Mouse (Mus musculus) kidney, adult 9 months (tissue): Measurements from ENCODE around the gene Mustn1.

Experiments
- DNase-seq: peaks from one replicate; pipeline ENCODE4 v3.0.0; 2022

Gene Mustn1

GRCm38 (mm10) chr14:30878958-30879571 lies at the start of gene Mustn1:
Gene Mustn1, plus strand, starts transcription at chr14:30879200.
- DNase-seq, result peak; percentile 27

DNA sequence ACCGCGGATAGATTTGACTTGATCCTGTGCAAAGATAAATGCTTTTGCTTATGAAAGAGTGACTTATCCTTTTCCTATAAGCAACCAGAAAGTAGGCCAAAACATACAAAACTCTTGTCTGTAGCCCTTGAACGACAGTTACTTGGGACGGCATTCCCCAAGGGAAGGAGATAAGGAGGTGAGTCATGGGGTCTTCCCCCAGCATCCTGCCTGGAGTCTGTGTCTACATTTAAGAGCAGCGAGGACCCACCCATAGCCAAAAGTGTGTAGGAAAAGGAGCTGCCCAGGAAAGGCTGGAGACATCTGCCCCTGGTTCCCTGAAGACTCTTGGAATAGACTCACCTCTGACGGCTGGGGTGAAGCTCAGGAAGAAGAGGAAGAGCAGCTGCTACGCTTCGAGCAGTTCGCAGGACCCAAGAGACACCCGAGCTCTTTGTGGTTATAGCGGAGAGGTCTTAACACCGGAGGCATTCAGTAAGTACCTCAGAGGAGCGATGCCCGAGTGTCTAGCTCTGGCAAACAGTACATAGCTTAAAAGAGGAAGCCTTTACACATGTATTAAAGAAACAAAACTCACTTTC lies 41.5 kb upstream of the Mustn1 start:
- DNase-seq, result no peak

DNA sequence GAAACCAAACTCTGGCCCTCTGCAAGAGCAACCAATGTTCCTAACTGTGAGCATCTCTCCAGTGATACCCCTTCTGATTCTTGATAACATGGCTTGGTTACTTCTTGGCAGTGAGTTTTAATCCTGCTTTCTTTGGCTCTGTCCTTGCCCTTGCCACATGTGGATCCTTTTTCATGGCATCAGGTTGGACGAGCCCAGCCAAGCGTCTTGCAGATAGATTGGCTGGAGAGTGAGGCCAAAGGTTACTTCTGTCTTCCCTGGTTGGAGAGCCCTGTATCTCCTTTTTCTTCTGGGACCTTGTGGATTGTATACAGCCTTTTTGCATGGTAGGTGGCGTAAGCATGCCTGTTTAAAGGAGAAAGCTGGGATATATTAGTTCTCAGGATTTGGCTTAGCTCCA lies 35.3 kb upstream of the Mustn1 start:
- no peak for DNase-seq

DNA sequence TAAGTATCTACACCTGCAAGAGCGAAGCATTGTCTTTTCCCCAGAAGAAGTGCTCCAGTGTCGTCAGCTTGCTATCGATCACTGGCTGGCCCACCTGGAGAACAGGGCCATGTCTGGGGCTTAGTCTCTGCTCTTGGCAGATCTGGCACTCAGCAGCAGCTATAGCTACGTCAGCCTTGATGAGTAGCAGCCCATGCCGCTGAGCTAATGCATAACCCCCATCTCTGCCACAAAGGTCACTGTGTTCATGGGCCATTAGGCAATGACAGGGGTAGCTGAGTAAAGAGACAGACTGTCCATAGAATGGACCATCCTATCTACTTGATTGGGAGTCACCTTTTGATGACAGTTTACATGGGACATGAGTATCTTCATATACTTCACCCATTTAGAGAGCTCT lies 28.5 kb upstream of the Mustn1 start:
- DNase-seq, result no peak

DNA sequence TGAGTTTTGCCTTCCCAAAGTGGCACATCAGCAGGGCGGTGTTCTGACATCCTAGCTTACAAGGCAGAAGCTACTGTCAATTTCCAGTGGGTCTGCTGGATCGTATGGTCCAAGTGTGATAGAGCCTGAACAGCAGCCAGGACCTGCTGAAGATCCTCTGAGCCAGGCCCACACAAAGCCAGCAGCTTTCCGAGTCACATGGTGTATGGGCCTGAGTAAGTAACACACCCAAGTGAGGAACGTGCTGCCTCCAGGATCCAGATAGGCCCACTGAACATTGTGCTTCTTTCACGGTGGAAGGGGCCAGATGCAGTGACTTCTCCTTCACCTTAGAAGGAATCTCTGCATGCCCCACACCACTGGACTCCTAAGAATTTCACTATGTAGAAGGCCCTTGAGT lies 26.7 kb upstream of the Mustn1 start:
- no peak for DNase-seq

DNA sequence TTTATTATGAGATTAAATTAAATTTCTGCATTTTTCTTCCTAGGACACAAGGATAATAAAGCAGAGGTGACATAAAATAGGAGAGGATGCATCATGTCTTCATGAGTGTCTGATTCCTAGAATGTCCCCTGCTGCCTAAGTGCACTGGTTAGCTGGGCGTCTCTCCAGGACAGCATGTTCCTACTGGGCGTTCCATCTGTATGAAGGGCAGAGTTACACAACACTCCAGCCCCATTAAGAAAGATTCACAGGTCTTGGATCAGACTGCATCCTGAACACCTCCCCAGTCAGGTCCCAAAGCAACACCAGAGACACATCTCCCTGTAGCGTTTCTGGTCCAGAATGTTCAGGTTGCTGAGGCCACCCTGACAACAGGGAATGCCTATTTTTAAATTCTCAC lies 23.7 kb upstream of the Mustn1 start:
- no peak for DNase-seq

DNA sequence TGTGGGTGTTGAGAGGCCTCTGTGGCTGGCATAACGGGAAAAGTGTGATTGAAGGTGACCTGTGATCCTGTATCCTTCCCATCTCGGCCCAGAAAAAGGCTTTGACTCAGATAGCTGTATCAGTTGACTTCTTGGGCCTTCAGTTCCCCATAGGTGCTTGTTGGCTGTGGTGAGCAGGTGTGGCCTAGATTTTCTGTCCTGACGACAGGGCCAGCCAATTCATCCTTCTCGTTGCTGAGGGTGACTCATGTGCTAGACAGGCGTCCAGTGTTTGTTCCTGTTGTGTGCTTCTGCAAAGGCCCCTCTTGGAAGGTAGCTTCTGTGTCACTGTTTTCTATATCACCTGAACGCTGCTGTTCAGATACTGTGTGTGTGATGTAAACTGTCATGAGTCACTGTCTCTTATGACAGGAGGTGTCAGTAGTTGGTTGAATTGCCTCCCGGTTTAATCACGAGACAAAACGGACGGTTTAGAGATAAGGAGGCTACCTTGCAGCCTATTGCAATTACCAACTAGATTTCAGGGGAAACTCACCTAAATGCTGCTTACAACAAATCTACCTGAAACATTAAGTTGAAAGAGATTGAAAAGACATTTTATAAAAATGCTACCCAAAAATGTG lies 22.0 kb upstream of the Mustn1 start:
- no peak for DNase-seq

- peak; percentile 54 for DNase-seq
These were observed 21.0 kb upstream of the Mustn1 start for GRCm38 (mm10) chr14:30857990-30858389.

- DNase-seq, result peak; percentile 24
These were observed 17.4 kb upstream of the Mustn1 start for GRCm38 (mm10) chr14:30861421-30862125.

- no peak for DNase-seq
These were observed 16.6 kb upstream of the Mustn1 start for GRCm38 (mm10) chr14:30862368-30862767.

DNA sequence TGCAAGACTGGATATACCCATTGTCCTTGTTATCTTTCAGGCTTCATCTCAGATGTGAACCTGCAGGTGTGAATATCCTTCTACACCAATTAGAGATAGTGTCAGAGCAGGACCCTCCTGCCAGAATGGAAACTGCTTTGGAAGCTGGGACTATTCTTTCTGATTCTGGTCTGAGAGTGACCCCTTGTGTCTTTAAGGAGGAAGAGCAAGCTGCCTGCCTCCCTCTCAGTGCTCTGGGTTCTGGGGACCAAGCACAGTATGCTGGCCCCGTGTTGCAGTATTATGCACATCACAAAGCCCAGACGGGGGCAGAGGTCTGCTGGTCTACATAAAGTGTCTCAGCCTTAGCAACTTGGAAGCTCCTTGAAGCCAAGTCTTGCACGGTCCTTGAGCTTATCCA lies 13.7 kb upstream of the Mustn1 start:
- DNase-seq, result peak; percentile 30

- peak; percentile 76 for DNase-seq
These were observed 12.0 kb upstream of the Mustn1 start for GRCm38 (mm10) chr14:30867042-30867441.

GRCm38 (mm10) chr14:30868826-30869225 lies 10.2 kb upstream of the Mustn1 start:
- no peak for DNase-seq

GRCm38 (mm10) chr14:30869391-30869801 lies 9.6 kb upstream of the Mustn1 start:
- no peak for DNase-seq

- no peak for DNase-seq
These were observed 8.5 kb upstream of the Mustn1 start for GRCm38 (mm10) chr14:30870206-30871147.

DNA sequence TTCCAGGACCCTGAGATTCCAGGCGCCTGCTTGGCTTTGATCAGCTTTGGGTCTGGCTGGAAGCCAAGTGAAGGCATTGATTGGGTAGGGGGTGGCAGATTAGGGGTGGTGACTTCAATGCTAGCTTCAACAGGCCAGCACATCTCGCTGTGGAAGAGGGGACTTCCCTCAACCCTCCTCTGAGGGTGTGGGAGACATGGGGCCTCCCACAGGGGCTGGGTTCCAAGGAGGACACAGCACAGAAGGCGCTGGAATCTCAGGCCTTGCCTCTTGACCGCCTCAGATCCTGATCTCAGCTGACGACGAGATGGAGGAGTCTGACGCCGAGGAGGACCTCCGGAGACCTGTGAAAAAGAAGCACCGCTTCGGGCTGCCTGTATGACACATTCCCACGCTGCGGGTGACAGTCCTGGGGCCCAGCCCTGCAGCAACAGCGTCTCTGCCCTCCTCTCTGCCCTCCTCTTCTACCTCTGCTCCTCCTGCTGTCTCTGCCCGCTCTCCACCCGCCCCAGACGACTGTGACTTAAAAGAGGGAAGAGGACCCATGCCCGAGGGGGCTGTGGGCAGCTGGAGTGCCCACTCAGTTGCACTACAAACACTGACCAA lies 4.8 kb upstream of the Mustn1 start:
- DNase-seq, result peak; percentile 20

GRCm38 (mm10) chr14:30875130-30875865 lies 3.7 kb upstream of the Mustn1 start:
- no peak for DNase-seq

GRCm38 (mm10) chr14:30875955-30876354 lies 3.0 kb upstream of the Mustn1 start:
- peak; percentile 14 for DNase-seq

DNA sequence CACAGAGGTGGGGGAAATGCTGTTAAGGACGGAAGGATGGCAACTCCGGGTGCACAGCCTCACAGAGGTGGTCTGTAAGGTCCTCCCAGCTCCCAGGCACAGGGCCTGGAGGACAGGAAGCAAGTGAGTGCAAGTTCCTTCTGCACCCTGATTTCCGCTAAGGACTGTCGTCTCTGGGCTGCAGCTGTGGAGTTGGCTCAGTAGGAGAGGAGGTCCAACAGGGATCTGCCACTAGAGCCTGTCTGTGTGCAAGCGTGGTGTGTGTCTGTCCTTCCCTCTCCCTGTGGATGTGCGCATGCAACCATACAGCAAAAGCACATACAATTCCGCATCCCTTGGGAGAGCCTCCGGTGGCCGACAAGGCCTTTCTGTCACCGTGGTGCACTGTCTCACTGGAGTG lies 2.5 kb upstream of the Mustn1 start:
- DNase-seq, result no peak

GRCm38 (mm10) chr14:30877827-30878226 lies 1.2 kb upstream of the Mustn1 start:
- no peak for DNase-seq

DNA sequence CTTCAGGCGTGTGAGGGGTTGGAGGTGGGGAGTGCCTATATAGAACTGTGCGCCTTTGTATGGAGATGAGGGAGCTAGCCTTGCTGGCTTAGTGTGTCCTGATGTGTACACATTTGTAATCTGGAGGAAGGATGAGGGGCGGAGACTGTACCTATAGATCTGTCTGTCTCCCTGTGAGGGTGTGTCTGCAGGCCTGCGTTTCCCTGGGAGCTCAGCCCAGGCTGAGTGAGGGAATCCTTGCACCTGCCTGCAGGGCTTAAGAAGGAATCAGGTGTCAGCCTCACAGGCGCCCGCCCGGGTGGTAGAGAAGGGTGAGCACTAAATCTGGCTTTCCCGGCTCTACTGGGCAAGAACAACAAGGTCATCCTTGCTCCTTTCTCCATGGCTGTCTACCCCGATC lies 794 bp downstream of the Mustn1 start:
- DNase-seq, result no peak

GRCm38 (mm10) chr14:30880251-30880650 lies 1.3 kb downstream of the Mustn1 start:
- no peak for DNase-seq
